Mouse (Mus musculus) bone marrow, adult 2 months (tissue): ENCODE results near the gene Hus1b.

Source experiments
- CTCF ChIP-seq: fragments of 200-500 bp; IDR thresholded peaks from 2 replicates; pipeline ENCODE4 v1.5.1; 2011; ENCODE audit warnings: low read length, control low read depth; ENCODE audit not compliant: control insufficient read depth, insufficient read depth
- POLR2A ChIP-seq: fragments of 200-500 bp; IDR thresholded peaks from 2 replicates; pipeline ENCODE4 v1.6.1; 2011; ENCODE audit warnings: low read depth, mild to moderate bottlenecking, control low read depth, low read length, borderline replicate concordance; ENCODE audit not compliant: control insufficient read depth

DNA sequence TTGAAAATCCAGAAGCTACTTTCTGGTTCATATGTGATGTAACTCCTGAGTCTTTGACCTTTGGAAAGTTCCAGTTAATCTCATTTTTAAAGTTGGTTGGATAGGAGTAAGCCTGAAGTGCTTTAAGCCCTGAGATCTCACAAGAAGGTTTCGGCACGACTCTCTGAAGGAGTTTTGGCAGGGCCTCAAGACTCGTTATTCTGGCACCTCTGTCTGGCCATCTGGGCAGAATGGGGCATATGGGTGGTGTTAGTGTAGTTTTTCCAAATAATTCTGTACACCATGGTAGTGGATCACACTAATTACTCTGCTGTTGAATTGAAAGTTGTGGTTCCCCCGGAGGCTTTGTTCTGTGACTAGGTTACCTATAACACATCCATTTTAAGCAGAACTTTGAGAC is 30.7 kb upstream of the Hus1b start:
- TF ChIP-seq CTCF (no peak), POLR2A (no peak)
